Comparison of ENCODE assay signal across 8 mouse cellular contexts in genomic region chr4:123787191-123787985, GRCm38 (mm10). TPM values are rescaled to one million over a fixed set of nuclear protein-coding genes. Genes with fewer than 3 reads are reported as not detected.
DNase-seq lines count a peak whose midpoint lies in the region; ATAC-seq and TF ChIP-seq lines count a peak whose summit lies in the region.

Rhbdl2 (plus strand) TSS chr4:123787874.

- intact Hi-C loops in heart, postnatal 14 days (cut with DNase I): no loop called here

- TF ChIP-seq POLR2A in cerebellum, adult 2 months (IDR thresholded peaks at IDR 0.05; ENCODE audit: borderline replicate concordance, insufficient read depth, low read length): no peak

- CTCF ChIA-PET in Patski (lab: Charles Lee): interaction anchor here (1.5 kb wide), 1 partner anchor 29 kb away, joined by 5 read pairs; no protein-coding TSS in a partner anchor

- H3K4me3 ChIP-seq in cerebellum, adult 2 months (replicated peaks; ENCODE audit: insufficient read depth, low read depth, low read length): no peak within 1 kb of the TSS
- no peak within 1 kb of the TSS for H3K4me3 ChIP-seq in forebrain, embryonic 15.5 days
- peak within 1 kb of the TSS; percentile 19; the same call in 1 of the 2 replicates for H3K4me3 ChIP-seq in lung, embryonic 16.5 days (ENCODE audit: low read length)

- ATAC-seq in Patski: peak; percentile 83
- ATAC-seq in forebrain, embryonic 15.5 days (replicated peaks): peak; percentile 80
- ATAC-seq in lung, embryonic 16.5 days (ENCODE audit: low read depth): peak; percentile 94
- no peak for ATAC-seq in monocyte, adult 5-6 weeks (replicated peaks; ENCODE audit: insufficient number of reproducible peaks, low FRiP score, low TSS enrichment, poor library complexity, severe bottlenecking)

- in situ Hi-C loops in Patski (cut with MboI; ENCODE audit: low pct_unique_long_range_greater_than_20kb): no loop called here

- WGBS in cerebellum, adult 2 months: 18% methylated on average over 12 of the region's 12 CpGs
- 19% methylated on average over 12 of the region's 12 CpGs for whole genome bisulfite sequencing in forebrain, embryonic 15.5 days
- 19% methylated on average over 12 of the region's 12 CpGs for WGBS in lung, embryonic 16.5 days

- H3K4me1 ChIP-seq in cerebellum, adult 2 months (ENCODE audit: control insufficient read depth, insufficient read depth, low read length): peaks cover 2% of the 10 kb centered on the region; the same call in 1 of the 2 replicates
- peaks cover 9% of the 10 kb centered on the region for H3K4me1 ChIP-seq in forebrain, embryonic 15.5 days
- peaks cover 5% of the 10 kb centered on the region; the same call in 1 of the 2 replicates for H3K4me1 ChIP-seq in lung, embryonic 16.5 days (replicated peaks; ENCODE audit: control insufficient read depth, insufficient read depth, low read length)

- DNase-seq in Patski (ENCODE audit: low read depth, low spot score): peak; percentile 62
- peak; percentile 57 to 75 for DNase-seq in cerebellum, adult 2 months
- peak; percentile 73 to 84 for DNase-seq in heart, postnatal 14 days
- peak; percentile 89 to 92 for DNase-seq in kidney, postnatal 36 days
- peak; percentile 57 for DNase-seq in right cerebral cortex, postnatal 4 days

- no peak within 1 kb of the TSS for H3K27ac ChIP-seq in cerebellum, adult 2 months (ENCODE audit: insufficient read depth, low read length)
- no peak within 1 kb of the TSS for H3K27ac ChIP-seq in forebrain, embryonic 15.5 days (replicated peaks)
- 0 out of 2 replicates have a peak within 1 kb of the TSS, but pooled peaks have one; percentile 15 for H3K27ac ChIP-seq in lung, embryonic 16.5 days (ENCODE audit: low read length)

- POLR2A ChIA-PET in Patski (lab: Charles Lee): no interaction called here

- no peaks in the 10 kb centered on the region for H3K36me3 ChIP-seq in forebrain, embryonic 15.5 days
- H3K36me3 ChIP-seq in lung, embryonic 16.5 days (ENCODE audit: control insufficient read depth, insufficient read depth, low read length): no peaks in the 10 kb centered on the region

- H3K9me3 ChIP-seq in forebrain, embryonic 15.5 days: no peaks in the 10 kb centered on the region
- H3K9me3 ChIP-seq in lung, embryonic 16.5 days (ENCODE audit: control insufficient read depth, low read length): no peaks in the 10 kb centered on the region

- no peak for TF ChIP-seq CTCF in Patski (IDR thresholded peaks at IDR 0.05)
- TF ChIP-seq CTCF in cerebellum, adult 2 months (IDR thresholded peaks at IDR 0.05; ENCODE audit: borderline replicate concordance, insufficient read depth, low read depth, low read length): no peak

- no peak within 1 kb of the TSS for H3K4me2 ChIP-seq in forebrain, embryonic 15.5 days (replicated peaks)
- H3K4me2 ChIP-seq in lung, embryonic 16.5 days (ENCODE audit: low read depth, low read length): peak within 1 kb of the TSS; percentile 35; the same call in 1 of the 2 replicates

- H3K27me3 ChIP-seq in Patski: no peaks in the 10 kb centered on the region
- H3K27me3 ChIP-seq in cerebellum, adult 2 months (ENCODE audit: control insufficient read depth, insufficient read depth, low read length): no peaks in the 10 kb centered on the region
- H3K27me3 ChIP-seq in forebrain, embryonic 15.5 days: no peaks in the 10 kb centered on the region
- H3K27me3 ChIP-seq in lung, embryonic 16.5 days (ENCODE audit: control insufficient read depth, insufficient read depth, low read depth, low read length): no peaks in the 10 kb centered on the region

- no peak within 1 kb of the TSS for H3K9ac ChIP-seq in forebrain, embryonic 15.5 days (replicated peaks)
- H3K9ac ChIP-seq in lung, embryonic 16.5 days (ENCODE audit: low read length): peak within 1 kb of the TSS; percentile 40

RNA-seq across cellular contexts. Expression of gene Rhbdl2, which starts in this region (rescaled TPM):
- 19.0 TPM for polyA plus RNA-seq in Patski (2021)
- polyA plus RNA-seq in cerebellum, adult 2 months (2012; rRNA removed): 1.2 and 1.8 TPM in 2 replicates
- 0.92 and 1.2 TPM in 2 replicates for polyA plus RNA-seq in forebrain, embryonic 15.5 days (2015; fragmentation: Nextera tagmentation; extraction: Ambion mirVana)
- total RNA-seq in heart, postnatal 14 days (2021): under 1 TPM in 1 of 2 experiments, not detected in 1; 0.29 TPM
- polyA plus RNA-seq in lung, embryonic 16.5 days (2015; fragmentation: Nextera tagmentation; extraction: Ambion mirVana): 1.3 and 1.6 TPM in 2 replicates
- total RNA-seq in monocyte, adult 5-6 weeks (2017): not detected in 3 replicates

Comparison
In these comparisons a context has a peak if more than half of its experiments do, and no peak if none do; other contexts are left out.
1. Peak in DNase-seq in heart, postnatal 14 days; RNA of the gene not detected or under 1 TPM.